Comparison of ENCODE assay signal across 9 mouse cellular contexts in the genomic region with DNA sequence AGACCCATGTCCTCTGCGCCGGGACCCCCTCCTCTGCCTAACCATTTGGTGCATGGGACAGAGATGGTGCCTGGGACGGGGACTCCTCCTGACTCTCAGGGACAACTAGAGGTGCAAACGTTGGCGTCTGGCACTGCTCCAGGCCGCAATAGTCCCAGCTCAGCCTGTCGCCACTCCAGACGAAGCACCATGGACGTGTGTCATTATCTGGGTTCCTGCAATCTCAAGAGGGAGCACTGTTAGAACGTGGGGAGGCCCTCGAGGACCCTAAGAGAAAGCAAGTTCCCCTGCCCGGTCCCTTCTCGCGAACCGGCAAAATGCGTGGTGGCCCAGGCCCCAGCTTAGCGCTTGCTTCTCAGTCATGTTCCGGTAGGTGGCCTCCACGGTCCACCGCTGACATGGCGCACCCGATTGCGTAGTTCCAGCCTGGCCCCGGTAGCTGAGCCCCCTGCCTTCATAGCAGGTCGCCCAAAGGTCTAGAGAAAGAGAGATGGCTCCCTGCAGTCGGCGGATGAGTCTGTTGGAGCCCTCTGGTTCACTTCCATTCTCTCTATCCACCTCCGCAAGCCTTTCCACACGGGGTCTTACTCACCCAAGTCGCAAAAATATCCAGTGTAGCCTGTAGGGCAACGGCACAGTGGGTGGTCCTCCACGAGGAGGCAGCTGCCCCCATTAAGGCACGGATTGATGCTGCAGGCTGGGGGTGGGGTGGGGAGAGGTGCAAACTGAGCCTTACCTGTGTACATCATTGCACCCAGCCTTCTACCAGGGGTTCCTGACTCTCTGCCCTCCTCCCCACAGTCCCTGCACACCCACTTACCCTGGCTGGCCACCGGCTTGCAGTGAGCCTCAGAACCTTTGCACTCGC. TPM values are rescaled to one million over a fixed set of nuclear protein-coding genes. Genes with fewer than 3 reads are reported as not detected.
DNase-seq lines count a peak whose midpoint lies in the region; ATAC-seq and TF ChIP-seq lines count a peak whose summit lies in the region.
"Had no signal": no experiment of that assay in that cellular context is flagged by ENCODE, and none has a peak within 500 bp of the region (broad histone marks: within the 10 kb centered on the region; RNA-seq: fewer than 3 reads in every experiment).

No protein-coding gene starts in this region.

- DNase-seq in A20 (ENCODE audit: low read depth, low spot score) = peak; percentile 71
- peak; percentile 77 to 80 for DNase-seq in heart, postnatal 10 days
- DNase-seq in kidney, postnatal 36 days = peak; percentile 71 to 86
- DNase-seq in liver, embryonic 14.5 days (ENCODE audit: low read depth in 3 of 3, low spot score in 3 of 3) = no peak
- DNase-seq in neural tube, embryonic 10.5 days (ENCODE audit: extremely low spot score, low spot score) = peak; percentile 57
- peak; percentile 69 for DNase-seq in stomach, postnatal 0 days (ENCODE audit: low spot score)

- no peak overlapping the region for H3K9ac ChIP-seq in forebrain, embryonic 12.5 days
- H3K9ac ChIP-seq in liver, embryonic 14.5 days (replicated peaks) = no peak overlapping the region
- H3K9ac ChIP-seq in stomach, postnatal 0 days (ENCODE audit: low read length) = peak overlapping the region; percentile 38; the same call in 1 of the 2 replicates

- no peaks in the 10 kb centered on the region for H3K36me3 ChIP-seq in forebrain, embryonic 12.5 days (replicated peaks)
- H3K36me3 ChIP-seq in liver, embryonic 14.5 days (replicated peaks; ENCODE audit: control insufficient read depth, insufficient read depth, low read depth) = no peaks in the 10 kb centered on the region
- H3K36me3 ChIP-seq in stomach, postnatal 0 days (ENCODE audit: control insufficient read depth, insufficient read depth, low read length) = no peaks in the 10 kb centered on the region

- 10% methylated on average over 35 of the region's 35 CpGs for WGBS in bone marrow, adult 2 months
- 18% methylated on average over 35 of the region's 35 CpGs for WGBS in forebrain, embryonic 12.5 days
- 8% methylated on average over 35 of the region's 35 CpGs for WGBS in liver, embryonic 14.5 days (ENCODE audit: insufficient replicate concordance)
- WGBS in stomach, postnatal 0 days = 8% methylated on average over 35 of the region's 35 CpGs

- H3K4me1 ChIP-seq in bone marrow, adult 2 months (ENCODE audit: control insufficient read depth, insufficient read depth, low read length) = peaks cover 8% of the 10 kb centered on the region
- H3K4me1 ChIP-seq in forebrain, embryonic 12.5 days = peaks cover 13% of the 10 kb centered on the region
- H3K4me1 ChIP-seq in liver, embryonic 14.5 days (replicated peaks; ENCODE audit: control insufficient read depth in 2 of 2, insufficient read depth in 2 of 2, low read length in 1 of 2) = no peaks in the 10 kb centered on the region
- H3K4me1 ChIP-seq in stomach, postnatal 0 days (replicated peaks; ENCODE audit: control insufficient read depth, insufficient read depth) = no peaks in the 10 kb centered on the region

- H3K9me3 ChIP-seq in forebrain, embryonic 12.5 days = no peaks in the 10 kb centered on the region
- H3K9me3 ChIP-seq in liver, embryonic 14.5 days (ENCODE audit: control insufficient read depth, low read length) = no peaks in the 10 kb centered on the region
- no peaks in the 10 kb centered on the region for H3K9me3 ChIP-seq in stomach, postnatal 0 days (ENCODE audit: control insufficient read depth, low read length)

- intact Hi-C loops in heart, postnatal 10 days (cut with DNase I) = loop anchor here (1.0 kb wide), 2 partner anchors 48 to 92 kb away; partner anchors contain the start of gene Pdlim7

- peak; percentile 69; the same call in 1 of the 2 replicates for ATAC-seq in forebrain, embryonic 12.5 days (ENCODE audit: low FRiP score)
- ATAC-seq in liver, embryonic 14.5 days (ENCODE audit: insufficient read depth) = no peak
- peak; percentile 59 for ATAC-seq in stomach, postnatal 0 days (ENCODE audit: low FRiP score, low TSS enrichment)

- no peak for TF ChIP-seq EP300 in liver, embryonic 14.5 days (IDR thresholded peaks at IDR 0.05; ENCODE audit: low read depth)
- TF ChIP-seq EP300 in stomach, postnatal 0 days (optimal IDR thresholded peaks at IDR 0.05) = no peak

- TF ChIP-seq CTCF in bone marrow, adult 2 months (IDR thresholded peaks at IDR 0.05; ENCODE audit: control insufficient read depth, insufficient read depth, low read length) = peak; percentile 95
- peak; percentile 79 for TF ChIP-seq CTCF in liver, embryonic 14.5 days (IDR thresholded peaks at IDR 0.05; ENCODE audit: low read depth)
- TF ChIP-seq CTCF in stomach, postnatal 0 days (IDR thresholded peaks at IDR 0.05; ENCODE audit: low read depth) = peak; percentile 86

- H3K27ac ChIP-seq in bone marrow, adult 2 months (ENCODE audit: control insufficient read depth, insufficient read depth, low read depth, low read length, poor library complexity) = peak overlapping the region; percentile 88; the same call in 1 of the 2 replicates
- H3K27ac ChIP-seq in forebrain, embryonic 12.5 days = no peak overlapping the region
- no peak overlapping the region for H3K27ac ChIP-seq in liver, embryonic 14.5 days
- H3K27ac ChIP-seq in stomach, postnatal 0 days (replicated peaks) = no peak overlapping the region

- H3K27me3 ChIP-seq in forebrain, embryonic 12.5 days = peaks cover 58% of the 10 kb centered on the region
- peaks cover 43% of the 10 kb centered on the region for H3K27me3 ChIP-seq in liver, embryonic 14.5 days (ENCODE audit: control insufficient read depth, insufficient read depth, low read length)
- H3K27me3 ChIP-seq in stomach, postnatal 0 days (ENCODE audit: control insufficient read depth, insufficient read depth, low read length) = peaks cover 9% of the 10 kb centered on the region; the same call in 1 of the 2 replicates

- peak; percentile 5; the same call in 1 of the 2 replicates for TF ChIP-seq POLR2A in bone marrow, adult 2 months (IDR thresholded peaks at IDR 0.05; ENCODE audit: borderline replicate concordance, control insufficient read depth, low read depth, low read length)

- H3K4me3 ChIP-seq in bone marrow, adult 2 months (replicated peaks; ENCODE audit: control insufficient read depth, low read depth, low read length) = peak overlapping the region; percentile 63
- peak overlapping the region; percentile 12 for H3K4me3 ChIP-seq in forebrain, embryonic 12.5 days (replicated peaks)
- H3K4me3 ChIP-seq in liver, embryonic 14.5 days (ENCODE audit: insufficient read depth in 1 of 2, low read depth in 2 of 2, low read length in 2 of 2) = no peak overlapping the region
- peak overlapping the region; percentile 26 for H3K4me3 ChIP-seq in stomach, postnatal 0 days (ENCODE audit: low read depth, low read length)

- peak overlapping the region; percentile 45 for H3K4me2 ChIP-seq in forebrain, embryonic 12.5 days
- H3K4me2 ChIP-seq in liver, embryonic 14.5 days (ENCODE audit: low read depth) = no peak overlapping the region
- H3K4me2 ChIP-seq in stomach, postnatal 0 days (replicated peaks; ENCODE audit: low read depth) = peak overlapping the region; percentile 45

RNA-seq across cellular contexts. Expression of gene F12, which starts 5.4 kb away (rescaled TPM):
- 1.3 TPM in 2 replicates for polyA plus RNA-seq in bone marrow, adult 2 months (2011; ENCODE audit: insufficient read depth, insufficient read length, low replicate concordance, missing spikeins)
- not detected in 2 replicates for polyA plus RNA-seq in forebrain, embryonic 12.5 days (2016; fragmentation: Nextera tagmentation; extraction: Ambion mirVana)
- total RNA-seq in heart, postnatal 10 days (2021) = not detected
- polyA plus RNA-seq in liver, embryonic 14.5 days (2012; rRNA removed) = 53.4 and 68.7 TPM in 2 replicates
- polyA plus RNA-seq in liver, embryonic 14.5 days (2014; fragmentation: Nextera tagmentation; extraction: Ambion mirVana) = 72.0 and 82.0 TPM in 2 replicates
- 0.41 and 0.68 TPM in 2 replicates for polyA plus RNA-seq in stomach, postnatal 0 days (2015; fragmentation: Nextera tagmentation; extraction: Ambion mirVana)
- total RNA-seq: MEL had no signal

RNA-seq across cellular contexts. Expression of gene Pfn3, which starts 6.1 kb away (rescaled TPM):
- not detected in 2 replicates for polyA plus RNA-seq in bone marrow, adult 2 months (2011; ENCODE audit: insufficient read depth, insufficient read length, low replicate concordance, missing spikeins)
- polyA plus RNA-seq in forebrain, embryonic 12.5 days (2016; fragmentation: Nextera tagmentation; extraction: Ambion mirVana) = not detected in 2 replicates
- total RNA-seq in heart, postnatal 10 days (2021) = not detected
- polyA plus RNA-seq in liver, embryonic 14.5 days (2012; rRNA removed) = not detected in 2 replicates
- not detected in 2 replicates for polyA plus RNA-seq in liver, embryonic 14.5 days (2014; fragmentation: Nextera tagmentation; extraction: Ambion mirVana)
- polyA plus RNA-seq in stomach, postnatal 0 days (2015; fragmentation: Nextera tagmentation; extraction: Ambion mirVana) = not detected in 2 replicates
- total RNA-seq: MEL had no signal

RNA-seq across cellular contexts. Expression of gene Slc34a1, which starts 23.2 kb away (rescaled TPM):
- 6.7 TPM in 1 of 2 replicates, not detected in the other for polyA plus RNA-seq in bone marrow, adult 2 months (2011; ENCODE audit: insufficient read depth, insufficient read length, low replicate concordance, missing spikeins)
- polyA plus RNA-seq in forebrain, embryonic 12.5 days (2016; fragmentation: Nextera tagmentation; extraction: Ambion mirVana) = not detected in 2 replicates
- not detected for total RNA-seq in heart, postnatal 10 days (2021)
- 0.01 TPM in 1 of 2 replicates, not detected in the other for polyA plus RNA-seq in liver, embryonic 14.5 days (2012; rRNA removed)
- polyA plus RNA-seq in liver, embryonic 14.5 days (2014; fragmentation: Nextera tagmentation; extraction: Ambion mirVana) = not detected in 2 replicates
- not detected in 2 replicates for polyA plus RNA-seq in stomach, postnatal 0 days (2015; fragmentation: Nextera tagmentation; extraction: Ambion mirVana)
- total RNA-seq: MEL had no signal

RNA-seq across cellular contexts. Expression of gene Grk6, which starts 23.7 kb away (rescaled TPM):
- 64.8 and 109 TPM in 2 replicates for polyA plus RNA-seq in bone marrow, adult 2 months (2011; ENCODE audit: insufficient read depth, insufficient read length, low replicate concordance, missing spikeins)
- polyA plus RNA-seq in forebrain, embryonic 12.5 days (2016; fragmentation: Nextera tagmentation; extraction: Ambion mirVana) = 54.2 and 58.1 TPM in 2 replicates
- total RNA-seq in heart, postnatal 10 days (2021) = 10 to 100 TPM; 26.3 to 28.5 TPM
- polyA plus RNA-seq in liver, embryonic 14.5 days (2012; rRNA removed) = 21.0 and 26.1 TPM in 2 replicates
- 22.6 and 25.7 TPM in 2 replicates for polyA plus RNA-seq in liver, embryonic 14.5 days (2014; fragmentation: Nextera tagmentation; extraction: Ambion mirVana)
- polyA plus RNA-seq in stomach, postnatal 0 days (2015; fragmentation: Nextera tagmentation; extraction: Ambion mirVana) = 17.7 and 19.0 TPM in 2 replicates

RNA-seq across cellular contexts. Expression of gene Prr7, which starts 42.9 kb away (rescaled TPM):
- polyA plus RNA-seq in bone marrow, adult 2 months (2011; ENCODE audit: insufficient read depth, insufficient read length, low replicate concordance, missing spikeins) = 3.1 and 4.1 TPM in 2 replicates
- polyA plus RNA-seq in forebrain, embryonic 12.5 days (2016; fragmentation: Nextera tagmentation; extraction: Ambion mirVana) = 1.7 and 2.7 TPM in 2 replicates
- 1 to 10 TPM; 1.7 to 1.8 TPM for total RNA-seq in heart, postnatal 10 days (2021)
- 0.32 and 0.62 TPM in 2 replicates for polyA plus RNA-seq in liver, embryonic 14.5 days (2012; rRNA removed)
- polyA plus RNA-seq in liver, embryonic 14.5 days (2014; fragmentation: Nextera tagmentation; extraction: Ambion mirVana) = 0.14 TPM in 1 of 2 replicates, not detected in the other
- polyA plus RNA-seq in stomach, postnatal 0 days (2015; fragmentation: Nextera tagmentation; extraction: Ambion mirVana) = 0.13 and 0.28 TPM in 2 replicates

Comparison
In these comparisons a context has a peak if more than half of its experiments do, and no peak if none do; other contexts are left out.
1. DNase-seq: peak in A20 (single experiment), heart, postnatal 10 days (2 of 2), kidney, postnatal 36 days (2 of 2), neural tube, embryonic 10.5 days (single experiment) and stomach, postnatal 0 days (single experiment); none in liver, embryonic 14.5 days (0 of 3).
2. H3K4me3 ChIP-seq: peak in bone marrow, adult 2 months (single experiment), forebrain, embryonic 12.5 days (single experiment) and stomach, postnatal 0 days (single experiment); none in liver, embryonic 14.5 days (0 of 2).
3. RNA of gene F12, which starts 5.4 kb away (polyA plus RNA-seq): 53.4 to 82.0 TPM in liver, embryonic 14.5 days; 1.3 TPM in bone marrow, adult 2 months, 0.41 to 0.68 TPM in stomach, postnatal 0 days and not detected in forebrain, embryonic 12.5 days; every median in the first group is over 10 times any median in the second.
4. Peak in every context shown above with its lines, with median percentiles within 50 percentile points of each other: CTCF ChIP-seq.